Mouse (Mus musculus) liver, adult 2 months (tissue): ENCODE measurements around the gene Ifnlr1.

Experiments used
- CTCF ChIP-seq: fragments of 200-500 bp; IDR thresholded peaks from 2 replicates; pipeline ENCODE4 v1.5.1; 2011; ENCODE audit warnings: low read depth, low read length, control low read depth
- POLR2A ChIP-seq: fragments of 200-500 bp; IDR thresholded peaks from 2 replicates; pipeline ENCODE4 v1.6.1; 2011; ENCODE audit warnings: low read length, control low read depth; ENCODE audit not compliant: insufficient read depth; ENCODE audit errors: extremely low read depth

GRCm38 (mm10) chr4:135661994-135662393 lies 24.1 kb upstream of the Ifnlr1 start:
- TF ChIP-seq POLR2A (no peak), CTCF (no peak)
